Mouse (Mus musculus): ENCODE measurements around the gene Gm14226. TPM values are rescaled to one million over a fixed set of nuclear protein-coding genes. Genes with fewer than 3 reads are reported as not detected.
"Not testable (repeated sequence)": the region's sequence is repeated elsewhere in the genome, so short reads cannot be mapped to it uniquely, and the experiment has no call there.

The Gm14226 gene
- total and polyA plus RNA-seq, 3 experiments: 0.07 to 0.08 TPM; not detected in 1

GRCm38 (mm10) chr2:155052681-155053080, 34.6 kb downstream of the Gm14226 start:
- DNase-seq (ENCODE audit: low read depth, low spot score): no peak
- H3K4me3 ChIP-seq (ENCODE audit: control insufficient read depth in 1 of 2, insufficient read depth in 1 of 2, low read depth in 2 of 2, low read length in 2 of 2): no peak overlapping the region
- peaks cover 2% of the 10 kb centered on the region; the same call in 1 of the 2 replicates for H3K79me2 ChIP-seq (ENCODE audit: control insufficient read depth, insufficient read depth, low read length, poor library complexity)
- H3K9me3 ChIP-seq (replicated peaks; ENCODE audit: insufficient read depth, low read length): no peaks in the 10 kb centered on the region
- H3K27me3 ChIP-seq (ENCODE audit: control insufficient read depth in 1 of 2, insufficient read depth in 2 of 2, low read length in 2 of 2): no peaks in the 10 kb centered on the region
- TF ChIP-seq POLR2AphosphoS5 (IDR thresholded peaks at IDR 0.05; ENCODE audit: borderline replicate concordance, low read depth, low read length) (no peak), TAL1 (IDR thresholded peaks at IDR 0.05; ENCODE audit: low read length) (no peak), MAX (IDR thresholded peaks at IDR 0.05; ENCODE audit: low read length) (no peak), SMC3 (IDR thresholded peaks at IDR 0.05; ENCODE audit: low read depth, low read length) (no peak), NRF1 (IDR thresholded peaks at IDR 0.05; ENCODE audit: insufficient read depth, low read depth, low read length, poor library complexity, severe bottlenecking) (no peak), POLR2A (IDR thresholded peaks at IDR 0.05; ENCODE audit: control insufficient read depth in 1 of 2, insufficient read depth in 1 of 2, low read depth in 1 of 2, low read length in 2 of 2, poor library complexity in 1 of 2) (no peak), ZNF384 (IDR thresholded peaks at IDR 0.05; ENCODE audit: low read depth, low read length) (no peak), GABPA (IDR thresholded peaks at IDR 0.05; ENCODE audit: low read depth, low read length) (no peak), EP300 (IDR thresholded peaks at IDR 0.05; ENCODE audit: low read depth in 1 of 2, low read length in 2 of 2) (no peak), UBTF (IDR thresholded peaks at IDR 0.05; ENCODE audit: borderline replicate concordance, insufficient read depth, low read depth, low read length) (no peak), CHD1 (IDR thresholded peaks at IDR 0.05; ENCODE audit: low read depth, low read length) (no peak)
- H3K4me1 ChIP-seq (ENCODE audit: control insufficient read depth in 1 of 2, insufficient read depth in 2 of 2, low read length in 2 of 2): peaks cover 0 to 5% of the 10 kb centered on the region in 2 experiments; a peak in 3 of 4 replicates
- no peak overlapping the region for H3K27ac ChIP-seq (ENCODE audit: control insufficient read depth, low read depth, low read length)
- peaks cover 0 to 7% of the 10 kb centered on the region in 2 experiments; a peak in 2 of 4 replicates for H3K36me3 ChIP-seq (ENCODE audit: control insufficient read depth in 1 of 2, insufficient read depth in 2 of 2, low read length in 2 of 2)
- H3K9ac ChIP-seq (ENCODE audit: control insufficient read depth, low read depth, low read length, poor library complexity, severe bottlenecking): no peak overlapping the region

GRCm38 (mm10) chr2:155053512-155053911, 35.4 kb downstream of the Gm14226 start:
- H3K27me3 ChIP-seq (ENCODE audit: control insufficient read depth in 1 of 2, insufficient read depth in 2 of 2, low read length in 2 of 2); H3K27ac ChIP-seq (ENCODE audit: control insufficient read depth, low read depth, low read length); H3K9me3 ChIP-seq (replicated peaks; ENCODE audit: insufficient read depth, low read length); DNase-seq (ENCODE audit: low read depth, low spot score); H3K79me2 ChIP-seq (ENCODE audit: control insufficient read depth, insufficient read depth, low read length, poor library complexity); H3K9ac ChIP-seq (ENCODE audit: control insufficient read depth, low read depth, low read length, poor library complexity, severe bottlenecking); H3K36me3 ChIP-seq (ENCODE audit: control insufficient read depth in 1 of 2, insufficient read depth in 2 of 2, low read length in 2 of 2); H3K4me1 ChIP-seq (ENCODE audit: control insufficient read depth in 1 of 2, insufficient read depth in 2 of 2, low read length in 2 of 2); H3K4me3 ChIP-seq (ENCODE audit: control insufficient read depth in 1 of 2, insufficient read depth in 1 of 2, low read depth in 2 of 2, low read length in 2 of 2): not testable (repeated sequence)

- no peak for TF ChIP-seq CHD1 (IDR thresholded peaks at IDR 0.05; ENCODE audit: low read depth, low read length)
- TF ChIP-seq EP300 (IDR thresholded peaks at IDR 0.05; ENCODE audit: low read depth in 1 of 2, low read length in 2 of 2): no peak
- no peak for TF ChIP-seq POLR2AphosphoS2 (IDR thresholded peaks at IDR 0.05; ENCODE audit: low read length)
- no peak for TF ChIP-seq RAD21 (IDR thresholded peaks at IDR 0.05; ENCODE audit: low read depth, low read length)
- no peak for TF ChIP-seq USF1 (IDR thresholded peaks at IDR 0.05; ENCODE audit: low read depth, low read length)
- TF ChIP-seq TAL1 (IDR thresholded peaks at IDR 0.05; ENCODE audit: low read length): no peak
- no peak for TF ChIP-seq ZNF384 (IDR thresholded peaks at IDR 0.05; ENCODE audit: low read depth, low read length)
- H3K9ac ChIP-seq (ENCODE audit: control insufficient read depth, low read depth, low read length, poor library complexity, severe bottlenecking): no peak overlapping the region
- no peak for DNase-seq (ENCODE audit: low read depth, low spot score)
- H3K27ac ChIP-seq (ENCODE audit: control insufficient read depth, low read depth, low read length): no peak overlapping the region
- peaks cover 2% of the 10 kb centered on the region; the same call in 1 of the 2 replicates for H3K79me2 ChIP-seq (ENCODE audit: control insufficient read depth, insufficient read depth, low read length, poor library complexity)
- H3K36me3 ChIP-seq (ENCODE audit: control insufficient read depth in 1 of 2, insufficient read depth in 2 of 2, low read length in 2 of 2): peaks cover 2 to 7% of the 10 kb centered on the region in 2 experiments; a peak in 3 of 4 replicates
- H3K27me3 ChIP-seq (ENCODE audit: control insufficient read depth in 1 of 2, insufficient read depth in 2 of 2, low read length in 2 of 2): no peaks in the 10 kb centered on the region
- H3K4me3 ChIP-seq (ENCODE audit: control insufficient read depth in 1 of 2, insufficient read depth in 1 of 2, low read depth in 2 of 2, low read length in 2 of 2): no peak overlapping the region
- H3K9me3 ChIP-seq (replicated peaks; ENCODE audit: insufficient read depth, low read length): no peaks in the 10 kb centered on the region
- peaks cover 0 to 5% of the 10 kb centered on the region in 2 experiments; a peak in 3 of 4 replicates for H3K4me1 ChIP-seq (ENCODE audit: control insufficient read depth in 1 of 2, insufficient read depth in 2 of 2, low read length in 2 of 2)
These were observed 36.6 kb downstream of the Gm14226 start for GRCm38 (mm10) chr2:155054672-155055071.
